Mouse (Mus musculus) liver, embryonic 14.5 days (tissue): ENCODE results near the gene Trp63. TPM values are rescaled to one million over a fixed set of nuclear protein-coding genes. Genes with fewer than 3 reads are reported as not detected.

Source experiments
- ATAC-seq: fragments of 200-750 bp; cut with Nextera tagmentation; 2 replicates; pipeline ENCODE4 v1.8.0; 2017; ENCODE audit warnings: moderate number of reproducible peaks, mild to moderate bottlenecking, moderate library complexity; ENCODE audit not compliant: insufficient read depth
- DNase-seq, 3 experiments: peaks; one replicate each; pipeline ENCODE4 v3.0.0-alpha.2; 2012 to 2013; ENCODE audit warnings: low read depth in 3 of 3, low spot score in 3 of 3
- H3K27ac ChIP-seq: fragments of 300-500 bp; sonication (generic); 2 replicates; pipeline ENCODE4 v1.5.1; 2014; ENCODE audit warnings: moderate library complexity, mild to moderate bottlenecking, control low read depth, inconsistent platforms
- H3K27me3 ChIP-seq: fragments of 300-500 bp; sonication (generic); 2 replicates; pipeline ENCODE4 v1.6.1; 2014; ENCODE audit warnings: mild to moderate bottlenecking, low read length, moderate library complexity; ENCODE audit not compliant: control insufficient read depth, insufficient read depth
- H3K36me3 ChIP-seq: fragments of 300-500 bp; sonication (generic); replicated peaks from 2 replicates; pipeline ENCODE4 v1.6.1; 2014; ENCODE audit warnings: low read depth; ENCODE audit not compliant: control insufficient read depth, insufficient read depth
- H3K4me1 ChIP-seq, 2 experiments: fragments of 200-500 bp in 1 of 2; fragments of 300-500 bp in 1 of 2; sonication (generic) in 1 of 2; replicated peaks; 2 replicates each; pipeline ENCODE4 v1.6.1; 2012 to 2014; ENCODE audit warnings: antibody characterized with exemption in 1 of 2, inconsistent platforms in 1 of 2, low read length in 1 of 2; ENCODE audit not compliant: control insufficient read depth in 2 of 2, insufficient read depth in 2 of 2
- H3K4me2 ChIP-seq: fragments of 300-500 bp; sonication (generic); 2 replicates; pipeline ENCODE4 v1.6.1; 2014; ENCODE audit warnings: low read depth, mild to moderate bottlenecking, control low read depth, moderate library complexity
- H3K4me3 ChIP-seq, 2 experiments: fragments of 200-500 bp in 1 of 2; fragments of 300-500 bp in 1 of 2; sonication (generic) in 1 of 2; 2 replicates each; pipeline ENCODE4 v1.5.1; 2012 to 2014; ENCODE audit warnings: low read depth in 2 of 2, low read length in 2 of 2, mild to moderate bottlenecking in 2 of 2, control low read depth in 1 of 2, inconsistent platforms in 1 of 2, moderate library complexity in 1 of 2; ENCODE audit not compliant: insufficient read depth in 1 of 2
- H3K9ac ChIP-seq: fragments of 300-500 bp; sonication (generic); replicated peaks from 2 replicates; pipeline ENCODE4 v1.6.1; 2014; ENCODE audit warnings: mild to moderate bottlenecking, control low read depth, moderate library complexity
- H3K9me3 ChIP-seq: fragments of 300-500 bp; sonication (generic); 2 replicates; pipeline ENCODE4 v1.6.1; 2016; ENCODE audit warnings: low read length, mixed read lengths; ENCODE audit not compliant: control insufficient read depth
- CTCF ChIP-seq: IDR thresholded peaks from 2 replicates; pipeline ENCODE4 v1.5.1; 2016; ENCODE audit warnings: antibody characterized with exemption, low read depth, control low read depth
- EP300 ChIP-seq: IDR thresholded peaks from 2 replicates; pipeline ENCODE4 v1.6.1; 2016; ENCODE audit warnings: antibody characterized with exemption, low read depth
- WGBS: fragments of 180-500 bp; shearing (Covaris S2); extraction: QIAGEN DNeasy Blood & Tissue Kit; methylation state at CpG from one replicate; pipeline ENCODE4 v1.1.7; 2014; ENCODE audit not compliant: insufficient replicate concordance; 5-methylcytosine and 5-hydroxymethylcytosine counted together
- polyA plus RNA-seq, 2 experiments: library from polyadenylated mRNA; depleted of rRNA in 1 of 2; stranded (reverse) in 1 of 2; unstranded in 1 of 2; fragments of >200 nt; fragmentation: Nextera tagmentation in 1 of 2; extraction: Ambion mirVana in 1 of 2; gene quantifications; 2 replicates each; pipeline versions ENCODE4 v1.2.1 to v1.2.3; 2012 to 2014

The Trp63 gene
- polyA plus RNA-seq, 2 experiments = 0.02 TPM; not detected in 1

DNA sequence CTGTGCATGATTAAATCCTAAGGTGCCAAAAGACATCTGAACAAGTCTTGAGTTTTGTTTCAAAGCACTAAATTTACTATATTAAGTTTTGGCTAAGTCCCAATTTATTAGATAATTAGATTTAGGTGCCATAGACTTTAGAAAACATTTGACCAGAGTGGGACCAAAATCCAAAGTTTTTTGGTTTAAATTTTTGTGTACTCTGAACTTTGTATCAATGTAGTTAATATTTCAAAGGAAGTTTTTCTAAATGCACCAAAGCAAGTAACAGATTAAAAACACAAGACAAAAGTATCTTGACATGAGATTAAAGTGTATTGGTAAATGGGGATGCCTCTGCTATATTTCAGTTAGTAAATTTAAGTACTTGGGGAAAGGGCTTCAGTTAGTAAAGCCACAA, 194.6 kb downstream of the Trp63 start:
- TF ChIP-seq EP300 (no peak), CTCF (no peak)
- Histone ChIP-seq H3K36me3 (no peaks in the 10 kb centered on the region), H3K4me1 (no peaks in the 10 kb centered on the region)

DNA sequence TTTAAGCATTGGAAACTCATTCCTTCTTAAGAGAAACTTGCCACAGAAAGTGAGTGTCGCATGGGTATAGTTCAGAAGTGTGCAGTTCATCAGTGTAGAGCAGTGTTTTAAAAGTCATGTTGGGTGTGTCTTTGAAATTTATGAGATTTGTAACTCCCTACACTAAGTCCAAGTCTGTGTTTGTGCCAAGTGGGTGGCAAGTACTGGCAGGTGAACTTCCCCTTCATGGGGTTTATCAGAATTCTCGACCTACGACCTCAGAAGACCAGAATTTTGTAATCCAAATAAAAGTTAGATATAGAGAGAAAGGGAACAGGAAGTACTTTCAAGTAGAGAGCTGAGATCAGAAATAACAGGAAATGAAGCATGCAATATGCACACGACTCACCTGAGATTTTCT, 215.5 kb downstream of the Trp63 start:
- no peak for DNase-seq
- Histone ChIP-seq H3K36me3 (no peaks in the 10 kb centered on the region), H3K4me3 (no peak overlapping the region), H3K4me1 (no peaks in the 10 kb centered on the region), H3K4me2 (no peak overlapping the region), H3K9me3 (no peaks in the 10 kb centered on the region), H3K27me3 (no peaks in the 10 kb centered on the region), H3K9ac (no peak overlapping the region), H3K27ac (no peak overlapping the region)
- ATAC-seq = no peak
- TF ChIP-seq EP300 = no peak
- no peak for TF ChIP-seq CTCF
- WGBS = 45% methylated on average over 4 of the region's 4 CpGs

More for the DNA sequence above, 194.6 kb downstream of the Trp63 start:
- Histone ChIP-seq H3K27me3 (no peaks in the 10 kb centered on the region), H3K9me3 (no peaks in the 10 kb centered on the region), H3K4me2 (no peak overlapping the region), H3K27ac (no peak overlapping the region), H3K4me3 (no peak overlapping the region), H3K9ac (no peak overlapping the region)
- DNase-seq = no peak
- ATAC-seq = no peak

DNA sequence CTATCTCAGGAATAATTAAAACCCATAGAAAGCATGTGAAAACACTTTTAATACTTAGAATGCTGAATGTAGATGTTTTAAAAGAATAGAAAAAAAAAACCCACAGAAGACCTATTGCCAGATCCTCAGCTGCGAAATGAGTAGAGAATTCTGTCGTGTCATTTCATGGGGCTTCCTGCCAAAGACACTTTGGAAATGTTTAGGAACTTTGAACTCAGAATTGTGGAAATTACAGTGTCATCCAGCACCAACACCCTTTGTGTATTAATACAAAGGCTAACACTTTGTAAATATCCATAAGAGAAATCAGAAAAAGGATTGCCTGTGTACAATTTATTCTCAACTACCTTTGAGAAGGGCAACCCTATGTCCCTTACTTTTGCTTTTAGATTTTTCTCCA, 216.1 kb downstream of the Trp63 start:
- no peak for DNase-seq
- no peak for ATAC-seq
- H3K27ac ChIP-seq = no peak overlapping the region

DNA sequence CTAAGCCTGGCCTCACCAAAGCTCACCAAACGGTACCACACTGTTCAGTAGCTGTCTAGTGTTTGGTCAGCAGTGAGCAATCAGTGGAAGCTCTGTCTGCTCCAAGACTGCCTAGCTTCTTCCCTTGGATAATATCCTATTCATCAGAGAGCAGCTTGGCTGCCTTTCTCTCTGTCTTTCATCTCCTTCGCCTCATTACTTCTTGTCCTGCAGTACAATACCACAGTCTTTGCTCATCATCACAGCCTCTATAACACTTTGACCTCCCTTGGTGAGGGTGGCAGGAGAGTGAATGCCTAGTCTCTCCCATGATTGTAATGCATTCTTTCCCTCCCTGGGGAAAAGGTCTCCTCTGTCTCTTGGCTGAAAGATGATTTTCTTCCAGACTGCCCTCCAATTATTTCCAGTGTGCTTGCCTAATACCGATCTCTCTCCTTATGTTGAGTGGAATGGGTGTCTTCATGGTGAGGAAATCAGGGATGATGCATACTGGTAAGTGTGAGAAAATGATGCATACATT, 216.9 kb downstream of the Trp63 start:
- Histone ChIP-seq H3K4me2 (no peak overlapping the region), H3K4me1 (no peaks in the 10 kb centered on the region), H3K9ac (no peak overlapping the region), H3K4me3 (no peak overlapping the region), H3K27ac (no peak overlapping the region), H3K27me3 (no peaks in the 10 kb centered on the region), H3K9me3 (no peaks in the 10 kb centered on the region), H3K36me3 (no peaks in the 10 kb centered on the region)
- 61% methylated on average over 3 of the region's 3 CpGs for WGBS
- ATAC-seq = no peak
- no peak for TF ChIP-seq CTCF
- TF ChIP-seq EP300 = no peak
- no peak for DNase-seq

More for the DNA sequence above, 216.1 kb downstream of the Trp63 start:
- Histone ChIP-seq H3K9ac (no peak overlapping the region), H3K9me3 (no peaks in the 10 kb centered on the region), H3K4me3 (no peak overlapping the region), H3K4me2 (no peak overlapping the region), H3K4me1 (no peaks in the 10 kb centered on the region), H3K27me3 (no peaks in the 10 kb centered on the region), H3K36me3 (no peaks in the 10 kb centered on the region)
- TF ChIP-seq CTCF = no peak
- no peak for TF ChIP-seq EP300
- 47% methylated on average over 2 of the region's 2 CpGs for WGBS

DNA sequence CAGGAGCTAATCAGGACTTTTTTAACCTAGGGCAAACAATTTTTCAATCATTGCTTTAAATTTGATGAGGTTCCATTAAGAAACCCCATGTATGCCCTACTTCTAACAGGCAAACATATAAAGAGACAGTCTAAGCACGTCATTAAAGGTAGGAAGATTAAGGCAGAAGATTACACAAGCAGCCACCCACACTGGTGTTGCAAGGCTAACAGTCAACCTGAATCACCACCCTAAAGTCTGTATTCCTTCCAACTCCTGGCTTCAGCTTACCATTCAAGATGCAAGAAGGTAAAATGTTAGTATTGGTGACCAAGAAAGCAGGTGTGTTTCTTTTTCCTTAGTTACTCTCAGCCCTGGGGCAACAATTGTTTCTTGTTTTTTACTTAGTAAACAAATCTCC, 228.6 kb downstream of the Trp63 start:
- no peaks in the 10 kb centered on the region for H3K9me3 ChIP-seq
- H3K27ac ChIP-seq = no peak overlapping the region
- H3K27me3 ChIP-seq = no peaks in the 10 kb centered on the region
- ATAC-seq = no peak
- no peak for DNase-seq
- WGBS = 51% methylated on average over 1 of the region's 1 CpGs
- H3K4me1 ChIP-seq = no peaks in the 10 kb centered on the region
- H3K9ac ChIP-seq = no peak overlapping the region
- no peak overlapping the region for H3K4me3 ChIP-seq
- TF ChIP-seq CTCF = no peak
- no peak for TF ChIP-seq EP300
- no peak overlapping the region for H3K4me2 ChIP-seq
- no peaks in the 10 kb centered on the region for H3K36me3 ChIP-seq

DNA sequence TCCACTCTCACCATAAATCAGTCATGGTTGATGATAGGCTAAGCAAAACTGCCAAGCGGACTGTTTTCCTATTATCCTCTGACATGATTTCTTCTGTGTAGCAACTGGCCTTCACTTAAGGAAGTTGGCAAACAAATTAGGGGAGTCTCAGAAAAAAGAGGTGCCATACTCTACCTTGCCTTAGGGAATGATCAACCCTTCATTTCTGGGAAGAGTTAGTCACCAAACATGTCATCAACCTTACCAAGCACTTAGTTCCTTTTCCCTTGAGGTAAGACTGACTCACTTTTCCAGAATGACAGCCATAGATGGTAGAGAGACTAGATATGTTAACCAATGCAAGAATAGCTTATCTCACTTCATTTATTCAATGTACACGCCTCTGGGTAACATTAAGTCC, 250.6 kb downstream of the Trp63 start:
- TF ChIP-seq EP300 (no peak), CTCF (no peak)
- Histone ChIP-seq H3K4me3 (no peak overlapping the region), H3K27me3 (no peaks in the 10 kb centered on the region), H3K36me3 (no peaks in the 10 kb centered on the region), H3K9ac (no peak overlapping the region), H3K4me1 (no peaks in the 10 kb centered on the region), H3K9me3 (no peaks in the 10 kb centered on the region), H3K27ac (no peak overlapping the region), H3K4me2 (no peak overlapping the region)
- ATAC-seq (no peak), DNase-seq (no peak)
- WGBS = 56% methylated on average over 2 of the region's 2 CpGs
